Mouse (Mus musculus) ovary, adult 18-20 months (tissue): ENCODE results near the gene Eya3.
"Not testable (repeated sequence)": the region's sequence is repeated elsewhere in the genome, so short reads cannot be mapped to it uniquely, and the experiment has no call there.

Experiments
- DNase-seq: peaks from one replicate; pipeline ENCODE4 v3.0.0; 2022; ENCODE audit warnings: low spot score, mixed read lengths

The Eya3 gene

GRCm38 (mm10) chr4:132647439-132647838 lies 8.7 kb downstream of the Eya3 start:
- no peak for DNase-seq

DNA sequence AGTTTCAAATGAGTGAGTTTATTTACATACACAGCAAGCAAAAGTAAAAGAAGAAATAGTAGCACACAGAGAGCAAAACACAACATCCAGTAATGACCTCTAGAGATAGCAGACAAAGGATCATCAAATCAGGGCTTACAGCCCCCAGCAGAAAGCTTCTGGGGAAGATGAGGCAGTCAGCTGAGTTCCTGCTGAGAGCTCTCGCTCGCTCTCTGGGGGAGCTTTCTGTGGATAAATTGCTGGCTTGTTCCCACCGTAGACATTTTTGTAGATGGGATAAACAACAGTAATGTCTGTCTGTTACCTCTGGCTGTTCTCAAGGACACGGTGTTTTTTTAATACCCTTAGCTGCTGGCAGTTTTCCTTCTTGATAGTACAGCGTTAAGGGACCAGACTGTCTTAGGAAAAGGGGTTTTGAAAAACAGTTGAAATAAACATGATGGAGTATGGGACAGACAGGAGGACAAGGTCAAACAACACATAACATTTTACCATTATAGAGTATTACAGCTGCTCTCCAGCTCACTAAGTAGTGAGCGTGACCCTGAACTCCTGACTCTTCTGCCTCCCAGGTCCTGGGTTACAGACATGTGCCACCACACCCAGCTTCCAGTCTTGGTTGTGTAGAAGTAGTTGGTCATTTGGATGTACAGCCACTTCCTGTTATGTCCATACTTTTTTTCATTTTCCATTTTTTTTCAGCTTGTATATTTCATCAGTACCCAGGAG lies 10.6 kb downstream of the Eya3 start:
- DNase-seq = no peak

- peak; percentile 31 for DNase-seq
Observed at GRCm38 (mm10) chr4:132652842-132653241, 14.1 kb downstream of the Eya3 start.

DNA sequence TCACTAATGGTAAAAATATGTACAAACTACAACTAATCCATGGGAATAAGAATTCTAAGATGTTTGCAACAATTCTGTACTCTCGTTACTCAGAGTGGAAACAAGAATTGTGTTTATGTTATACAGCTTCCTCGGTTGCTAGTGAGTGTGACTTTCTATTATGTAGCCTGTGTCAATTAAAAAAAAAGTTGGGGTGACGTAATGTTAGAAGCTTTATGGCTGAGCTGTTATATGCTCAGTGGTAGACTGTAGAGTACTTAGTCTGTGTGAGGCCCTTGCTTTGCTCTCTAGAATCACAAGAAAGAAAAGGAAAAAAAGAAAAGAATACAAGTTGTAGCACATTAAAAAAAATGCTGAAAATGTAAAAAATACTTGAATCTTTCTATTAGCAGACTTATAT lies 15.0 kb downstream of the Eya3 start:
- no peak for DNase-seq

DNA sequence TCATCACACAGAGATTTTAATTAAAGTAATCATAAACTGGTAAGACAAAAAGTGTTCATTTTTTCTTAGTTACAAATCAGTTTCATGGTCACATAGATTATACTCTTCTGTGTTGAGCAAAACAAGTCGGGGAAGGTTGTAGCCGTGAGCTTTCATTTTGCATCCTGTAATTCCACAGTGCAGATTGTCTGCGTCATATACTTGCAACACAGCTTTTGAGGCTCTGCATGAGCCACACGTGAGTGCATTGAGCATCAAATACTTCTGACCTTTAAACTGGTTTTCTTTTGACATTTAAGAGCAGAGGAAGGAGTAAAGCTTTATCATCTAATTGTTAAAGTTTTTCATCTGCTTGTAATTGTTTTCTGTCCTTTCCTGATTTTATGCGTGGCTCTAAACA lies 16.5 kb downstream of the Eya3 start:
- DNase-seq = no peak

GRCm38 (mm10) chr4:132659106-132659505 lies 20.3 kb downstream of the Eya3 start:
- no peak for DNase-seq

DNA sequence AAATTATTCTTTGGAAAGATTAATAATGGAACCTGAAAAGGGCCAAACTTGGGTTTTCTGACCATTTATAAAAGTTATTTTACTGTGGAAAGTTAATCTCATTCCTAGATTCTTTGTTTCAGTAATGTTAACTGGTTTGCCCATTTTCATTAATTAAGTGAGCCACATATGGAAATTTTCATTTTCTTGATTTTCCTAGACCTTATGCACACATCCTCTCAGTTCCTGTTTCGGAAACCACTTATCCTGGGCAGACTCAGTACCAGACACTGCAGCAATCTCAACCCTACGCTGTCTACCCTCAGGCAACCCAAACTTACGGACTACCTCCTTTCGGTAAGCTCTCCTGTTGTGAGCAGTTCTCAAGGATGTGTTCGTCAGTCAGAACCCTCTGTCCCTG lies 33.9 kb downstream of the Eya3 start:
- no peak for DNase-seq

- no peak for DNase-seq
Observed at GRCm38 (mm10) chr4:132676771-132677539, 38.2 kb downstream of the Eya3 start.

- DNase-seq = no peak
Observed at GRCm38 (mm10) chr4:132689634-132690033, 50.8 kb downstream of the Eya3 start.

GRCm38 (mm10) chr4:132693366-132693765 lies 54.6 kb downstream of the Eya3 start:
- no peak for DNase-seq

DNA sequence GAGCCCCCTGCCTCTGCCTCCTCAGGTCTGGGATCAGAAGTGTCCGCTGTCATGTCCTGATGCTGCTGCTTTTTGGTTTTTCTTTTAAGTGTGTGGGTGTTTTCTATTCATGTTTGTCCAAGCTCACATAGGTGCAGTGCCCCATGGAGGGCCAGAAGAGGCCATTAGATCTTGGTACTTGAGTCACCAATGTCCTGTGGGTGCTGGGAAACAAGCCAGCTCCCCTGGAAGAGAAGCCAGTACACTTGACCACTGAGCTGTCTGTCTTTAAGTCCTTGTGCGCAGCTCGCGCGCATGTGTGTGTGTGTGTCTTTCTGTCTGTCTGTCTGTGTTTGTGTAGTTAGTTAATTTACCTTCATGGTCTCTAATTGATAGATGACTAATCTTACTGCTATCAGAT lies 63.3 kb downstream of the Eya3 start:
- no peak for DNase-seq

DNA sequence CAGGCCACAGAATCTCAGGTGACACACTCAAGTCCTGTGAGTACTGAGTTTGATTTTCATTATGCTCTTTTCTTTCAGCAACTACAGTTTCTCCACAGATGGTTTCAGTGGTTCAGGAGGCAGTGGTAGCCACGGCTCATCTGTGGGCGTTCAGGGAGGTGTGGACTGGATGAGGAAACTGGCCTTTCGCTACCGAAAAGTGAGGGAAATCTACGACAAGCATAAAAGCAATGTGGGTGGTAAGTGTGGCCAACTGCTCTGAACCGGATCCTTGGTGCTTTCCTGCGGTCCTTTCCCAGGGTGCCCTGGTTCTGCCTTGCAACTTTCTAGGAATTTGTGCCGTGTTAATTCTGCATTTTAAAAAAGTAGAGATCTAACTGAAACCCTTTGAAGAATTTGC lies 68.1 kb downstream of the Eya3 start:
- DNase-seq = no peak

GRCm38 (mm10) chr4:132713181-132713580 lies 74.4 kb downstream of the Eya3 start:
- no peak for DNase-seq

DNA sequence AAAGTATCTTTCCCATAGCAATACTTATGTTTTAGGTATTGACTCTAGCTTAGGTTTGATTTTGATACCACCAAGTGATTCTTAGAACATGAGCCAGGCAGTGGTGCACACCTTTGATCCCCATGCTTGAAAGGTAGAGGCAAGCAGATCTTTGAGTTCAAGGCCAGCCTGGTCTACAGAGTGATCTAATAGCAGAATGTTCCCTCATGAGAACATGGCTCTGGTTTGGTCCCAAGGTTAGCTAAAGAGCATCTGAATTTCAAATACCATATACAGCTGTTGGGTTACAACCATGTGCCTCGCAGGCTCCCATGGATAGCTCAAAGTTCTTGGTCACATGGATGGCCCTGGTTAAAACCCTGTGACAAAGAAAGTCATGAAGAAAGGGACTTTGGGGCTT lies 79.5 kb downstream of the Eya3 start:
- no peak for DNase-seq

- no peak for DNase-seq
Observed at GRCm38 (mm10) chr4:132728233-132728632, 89.4 kb downstream of the Eya3 start.

GRCm38 (mm10) chr4:132731616-132732015 lies 92.8 kb downstream of the Eya3 start:
- DNase-seq = no peak

- peak; percentile 85 for DNase-seq
Observed at GRCm38 (mm10) chr4:132732148-132732684, 93.4 kb downstream of the Eya3 start, which contains the start of gene Xkr8. Xkr8 (minus strand) TSS chr4:132732546.

GRCm38 (mm10) chr4:132733071-132733770 lies 94.4 kb downstream of the Eya3 start:
- DNase-seq = no peak

GRCm38 (mm10) chr4:132734766-132735165 lies 96.0 kb downstream of the Eya3 start:
- no peak for DNase-seq

- DNase-seq = no peak
Observed at GRCm38 (mm10) chr4:132735389-132735788, 96.6 kb downstream of the Eya3 start.

GRCm38 (mm10) chr4:132735894-132736293 lies 97.1 kb downstream of the Eya3 start:
- DNase-seq = no peak

- DNase-seq = not testable (repeated sequence)
Observed at GRCm38 (mm10) chr4:132737154-132737553, 98.4 kb downstream of the Eya3 start.

GRCm38 (mm10) chr4:132741491-132741890 lies 102.7 kb downstream of the Eya3 start:
- no peak for DNase-seq
